Mouse (Mus musculus) adrenal gland (tissue): ENCODE data around the gene Spz1.
"Not testable (repeated sequence)": the region's sequence is repeated elsewhere in the genome, so short reads cannot be mapped to it uniquely, and the experiment has no call there.

Experiments
- intact Hi-C: fragments of 180-260 bp; cut with DNase I; formaldehyde crosslinking; loops from one replicate; pipeline ENCODE4 v1.15.1; 2025
- long read RNA-seq, 2 experiments: library from polyadenylated mRNA; unstranded; transcript quantifications; one replicate each; pipeline ENCODE4 v2.0.0; 2020; ENCODE audit warnings: borderline replicate concordance in 1 of 2; ENCODE audit not compliant: insufficient replicate concordance in 1 of 2

Gene Spz1
- long read RNA-seq, experiment 1 = 0 reads
- long read RNA-seq, experiment 2 = 0 reads

DNA sequence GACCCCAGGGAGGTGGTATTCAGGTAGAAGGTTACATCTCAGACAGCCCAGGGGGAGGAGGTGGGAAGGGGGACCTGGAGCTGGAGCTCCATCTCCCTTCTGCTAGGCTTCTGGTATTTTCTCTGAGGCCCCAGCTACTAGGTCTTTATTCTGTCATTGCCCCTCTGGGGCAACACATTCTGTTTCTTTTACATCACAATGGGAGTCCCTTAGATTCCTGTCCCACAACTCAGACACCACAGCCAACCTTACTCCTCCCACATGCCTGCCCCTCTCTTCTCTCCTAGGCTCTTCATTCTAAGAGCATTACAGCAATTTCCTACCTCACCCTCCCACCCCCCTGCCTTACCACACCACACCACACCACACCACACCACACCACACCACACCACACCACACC lies at the start of gene Spz1:
Spz1 (minus strand) TSS at position 101 of the 400 bp plus-strand sequence.
- intact Hi-C loops = no loop called here

GRCm38 (mm10) chr13:92616459-92616858 lies 40.5 kb upstream of the Spz1 start:
- intact Hi-C loops = no loop called here

DNA sequence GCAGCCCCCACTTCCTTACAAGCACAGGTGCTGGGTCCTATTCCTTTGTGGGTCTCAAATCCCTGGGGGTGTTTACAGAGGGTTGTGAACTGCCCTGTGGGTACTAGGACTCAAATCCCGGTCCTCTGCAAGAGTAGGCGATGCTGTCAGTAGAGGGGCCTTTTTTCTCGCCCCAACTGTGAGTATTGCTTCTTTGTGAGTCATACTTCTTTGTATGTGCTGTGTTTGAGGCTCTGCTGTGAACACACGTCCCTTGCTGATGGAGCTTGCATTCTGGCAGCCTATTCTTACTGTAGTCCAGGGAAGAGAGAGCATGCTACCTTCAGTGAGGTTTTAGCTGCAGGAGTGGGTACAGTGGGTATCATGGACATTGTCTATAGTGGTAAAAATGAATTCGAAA lies 39.2 kb upstream of the Spz1 start:
- intact Hi-C loops = no loop called here

DNA sequence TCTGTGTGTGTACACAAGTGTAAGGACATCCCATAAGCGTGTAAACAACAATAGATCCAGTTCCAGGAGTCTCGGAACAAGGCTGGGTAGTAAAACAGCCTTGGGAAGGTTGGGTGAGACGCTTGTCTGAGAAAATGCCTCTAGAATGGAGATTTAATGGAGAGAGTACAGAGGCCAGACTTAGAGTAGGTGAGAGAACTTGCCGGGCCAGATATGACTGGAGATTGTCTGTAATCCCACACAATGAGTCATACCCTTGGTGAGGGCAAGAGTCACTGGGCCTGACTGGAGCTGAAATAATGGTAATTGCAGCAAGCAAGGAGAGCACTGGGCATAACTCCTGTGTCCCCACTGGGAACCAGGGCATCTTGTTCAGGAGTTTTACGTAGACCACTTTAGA lies 37.1 kb upstream of the Spz1 start:
- intact Hi-C loops = no loop called here

- intact Hi-C loops = no loop called here
Observed at GRCm38 (mm10) chr13:92611917-92612316, 35.9 kb upstream of the Spz1 start.

DNA sequence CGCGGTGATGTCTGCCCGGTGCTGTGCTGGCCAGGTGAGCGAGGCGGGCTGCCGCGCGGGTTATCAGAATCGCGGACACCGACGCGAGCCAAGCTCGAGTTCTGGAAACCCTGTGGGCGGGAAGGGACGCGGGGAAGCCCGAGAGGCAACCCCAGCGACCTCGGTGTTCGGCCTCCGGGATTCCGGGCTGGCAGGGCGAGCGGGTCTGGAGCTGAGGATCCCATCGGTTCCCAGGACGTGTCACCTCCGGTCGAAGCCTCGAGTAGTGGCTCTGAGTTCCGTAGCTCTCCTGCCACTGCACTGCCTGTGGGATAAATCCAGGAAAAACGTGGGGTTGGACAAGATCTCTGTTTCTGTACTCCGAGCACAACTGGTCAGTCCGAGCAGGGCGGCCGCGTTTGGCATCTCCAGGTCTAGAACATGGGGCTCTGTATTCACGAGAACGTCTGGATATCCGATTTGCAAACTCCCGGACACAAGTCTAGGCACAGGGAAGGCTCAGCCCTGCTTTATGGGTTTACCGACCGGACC lies 35.3 kb upstream of the Spz1 start:
- intact Hi-C loops = no loop called here

GRCm38 (mm10) chr13:92610311-92611221 lies 34.6 kb upstream of the Spz1 start, which contains the start of gene Serinc5:
Gene Serinc5 (plus strand): TSS chr13:92611091.
- intact Hi-C loops = no loop called here

DNA sequence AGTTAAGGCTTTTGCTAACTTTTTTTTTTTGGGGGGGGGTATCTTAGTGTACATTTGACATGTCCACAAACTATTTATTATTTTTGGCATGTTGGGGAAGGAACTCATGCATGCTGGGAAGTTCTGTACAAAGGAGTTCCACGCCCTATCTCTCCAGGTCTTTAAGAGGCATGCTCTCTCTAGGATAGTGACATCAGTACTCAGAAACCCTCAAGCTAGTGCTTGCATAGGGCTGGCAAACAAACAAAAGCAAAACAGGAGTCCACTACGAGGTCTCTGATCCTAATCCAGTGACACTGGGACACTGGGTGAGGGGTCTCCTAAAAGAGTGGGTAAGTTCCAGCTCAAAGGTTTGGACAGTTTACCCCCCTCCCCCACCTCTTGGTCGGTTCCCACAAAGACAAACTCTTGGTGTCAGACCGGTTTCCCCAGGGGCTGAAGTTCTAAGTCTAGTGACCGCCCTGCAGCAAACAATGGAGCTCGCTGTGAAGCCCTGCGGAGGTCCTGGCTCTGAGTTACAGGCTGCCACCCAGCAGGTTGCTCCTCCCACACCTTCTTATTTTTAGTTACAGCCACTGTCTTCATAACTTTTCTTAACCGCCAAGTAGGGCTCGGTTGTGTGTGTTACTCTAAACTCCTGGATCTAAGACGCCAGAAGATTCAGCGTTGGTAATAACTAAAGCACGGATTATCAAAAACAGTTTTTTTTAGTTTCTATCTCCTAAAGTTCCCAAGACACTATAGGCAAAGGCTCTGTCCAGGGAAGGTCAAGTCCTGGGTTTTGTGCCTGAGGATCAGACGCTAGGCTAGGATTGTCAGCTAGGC lies 33.7 kb upstream of the Spz1 start:
- intact Hi-C loops = no loop called here

GRCm38 (mm10) chr13:92605306-92605705 lies 29.3 kb upstream of the Spz1 start:
- intact Hi-C loops = not testable (repeated sequence)

GRCm38 (mm10) chr13:92595424-92595823 lies 19.5 kb upstream of the Spz1 start:
- intact Hi-C loops = no loop called here

- intact Hi-C loops = no loop called here
Observed at GRCm38 (mm10) chr13:92594907-92595306, 18.9 kb upstream of the Spz1 start.

DNA sequence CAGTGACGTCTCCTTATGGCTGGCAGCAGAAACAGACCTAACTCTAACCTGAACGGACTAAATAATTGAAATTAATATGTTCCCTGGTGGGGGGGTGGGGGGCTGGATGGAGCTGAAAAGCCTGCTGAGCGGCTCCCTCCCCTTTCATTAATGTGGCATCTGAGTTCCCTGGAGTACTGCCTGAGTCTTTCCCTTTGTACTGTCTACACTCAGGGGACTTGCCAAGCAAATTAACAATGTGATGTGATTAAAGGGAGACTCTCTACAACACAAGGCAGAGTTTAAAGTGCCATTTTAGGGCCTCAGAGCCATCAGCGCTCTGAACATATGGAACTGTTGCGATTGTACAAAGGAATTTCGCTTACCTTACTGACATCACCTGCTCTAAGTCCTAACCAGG lies 18.5 kb upstream of the Spz1 start:
- intact Hi-C loops = no loop called here

- intact Hi-C loops = no loop called here
Observed at GRCm38 (mm10) chr13:92593731-92594396, 17.9 kb upstream of the Spz1 start.

- intact Hi-C loops = no loop called here
Observed at GRCm38 (mm10) chr13:92592786-92593635, 17.0 kb upstream of the Spz1 start.

DNA sequence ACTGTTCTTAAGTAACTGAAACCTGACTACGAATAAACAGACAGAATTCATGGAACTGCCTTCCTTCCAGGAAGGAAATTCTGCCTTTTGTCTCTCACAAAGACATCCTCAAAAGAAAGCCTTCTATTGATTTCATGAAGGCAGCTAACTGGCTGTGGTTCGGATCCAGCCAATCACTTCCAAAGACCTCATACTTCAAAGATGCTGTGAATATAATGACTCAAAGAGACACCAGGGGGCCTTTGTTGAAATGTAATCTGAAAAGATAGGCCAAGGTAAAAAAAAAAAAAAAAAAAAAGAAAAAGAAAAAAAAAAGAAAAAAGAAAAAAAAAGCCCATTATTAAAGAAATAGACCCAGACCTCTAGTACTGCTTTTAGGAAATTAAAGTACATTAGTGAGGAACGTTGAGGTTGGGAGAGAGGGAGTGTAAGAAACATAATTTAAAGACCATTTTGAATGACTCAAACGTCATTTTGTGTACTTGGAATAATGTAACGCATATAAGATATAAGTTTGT lies 16.4 kb upstream of the Spz1 start:
- intact Hi-C loops = no loop called here

- intact Hi-C loops = no loop called here
Observed at GRCm38 (mm10) chr13:92591225-92591624, 15.3 kb upstream of the Spz1 start.

- intact Hi-C loops = no loop called here
Observed at GRCm38 (mm10) chr13:92589255-92589654, 13.3 kb upstream of the Spz1 start.

- intact Hi-C loops = no loop called here
Observed at GRCm38 (mm10) chr13:92588704-92589103, 12.7 kb upstream of the Spz1 start.

DNA sequence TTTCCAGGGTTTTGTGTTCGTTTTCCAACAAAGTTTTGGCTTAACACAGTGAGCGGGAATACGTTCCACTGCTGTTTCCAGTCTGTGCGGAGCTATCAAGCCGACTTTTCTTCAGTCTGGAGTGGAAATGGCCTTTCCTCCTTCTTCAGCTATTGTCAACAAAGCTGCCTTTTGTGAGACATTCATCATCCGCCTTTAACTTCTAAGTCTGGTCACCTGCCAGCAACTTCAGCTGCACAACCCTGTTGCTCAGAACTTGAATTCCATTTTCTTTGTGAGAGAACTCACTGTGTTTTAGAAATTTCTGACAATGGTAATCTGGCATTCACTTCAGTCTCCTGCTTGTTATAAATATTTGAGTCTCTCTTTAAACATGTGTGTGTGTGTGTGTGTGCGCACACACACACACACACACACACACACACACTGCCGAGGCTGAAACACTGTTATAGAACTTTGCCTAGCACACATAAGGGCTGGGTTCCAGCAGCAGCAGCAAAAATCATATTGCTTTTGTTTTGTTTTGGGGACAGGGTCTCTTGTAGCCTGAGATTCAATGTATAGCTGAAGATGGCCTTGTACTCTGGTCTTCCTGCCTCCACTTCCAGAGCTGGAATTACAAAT lies 8.2 kb upstream of the Spz1 start:
- intact Hi-C loops = no loop called here
